Mouse (Mus musculus) layer of hippocampus, postnatal 25 days (tissue): ENCODE results near the gene Flnc. TPM values are rescaled to one million over a fixed set of nuclear protein-coding genes. Genes with fewer than 3 reads are reported as not detected.

Source experiments
- DNase-seq, 2 experiments: peaks; one replicate each; pipeline ENCODE4 v3.0.0; 2022; ENCODE audit warnings: mixed read lengths in 2 of 2, low spot score in 1 of 2; ENCODE audit errors: extremely low spot score in 1 of 2
- microRNA-seq, 2 experiments: library from miRNA; unstranded; fragments of <30 nt; microRNA quantifications; one replicate each; pipeline ENCODE4 v1.2.0; 2021
- total RNA-seq, 2 experiments: library from RNA; stranded (reverse); gene quantifications; 2 replicates each; pipeline ENCODE4 v1.2.3; 2021

The Flnc gene
- total RNA-seq, 2 experiments from 2014 or later, result 0.96 to 1.4 TPM

GRCm38 (mm10) chr6:29473941-29474691 lies 41.1 kb downstream of the Flnc start:
- DNase-seq, result peak; percentile 47 to 49

- no peak for DNase-seq
Observed at GRCm38 (mm10) chr6:29474736-29475135, 41.7 kb downstream of the Flnc start.

GRCm38 (mm10) chr6:29482691-29483090 lies 49.6 kb downstream of the Flnc start:
- no peak for DNase-seq

- DNase-seq, result peak; percentile 60 to 88
Observed at GRCm38 (mm10) chr6:29484716-29485559, 51.9 kb downstream of the Flnc start.

GRCm38 (mm10) chr6:29485951-29486350 lies 52.9 kb downstream of the Flnc start:
- DNase-seq, result no peak

GRCm38 (mm10) chr6:29494101-29494500 lies 61.0 kb downstream of the Flnc start:
- DNase-seq, result no peak

- DNase-seq, result no peak
Observed at GRCm38 (mm10) chr6:29496270-29496669, 63.2 kb downstream of the Flnc start.

- DNase-seq, result no peak
Observed at GRCm38 (mm10) chr6:29497791-29498190, 64.7 kb downstream of the Flnc start.

- DNase-seq, result no peak
Observed at GRCm38 (mm10) chr6:29500177-29500576, 67.1 kb downstream of the Flnc start.

GRCm38 (mm10) chr6:29500810-29501209 lies 67.8 kb downstream of the Flnc start:
- no peak for DNase-seq

- no peak for DNase-seq
Observed at GRCm38 (mm10) chr6:29501599-29501998, 68.5 kb downstream of the Flnc start.

- no peak for DNase-seq
Observed at GRCm38 (mm10) chr6:29505493-29505892, 72.4 kb downstream of the Flnc start.

GRCm38 (mm10) chr6:29506834-29507233 lies 73.8 kb downstream of the Flnc start:
- DNase-seq, result no peak

- no peak for DNase-seq
Observed at GRCm38 (mm10) chr6:29507447-29508309, 74.6 kb downstream of the Flnc start, which contains the start of gene Kcp. TSS of gene Kcp (minus strand) at chr6:29507952.

GRCm38 (mm10) chr6:29509086-29509485 lies 76.0 kb downstream of the Flnc start:
- no peak for DNase-seq

Small RNA genes lying within 50 kb of the gene (microRNA-seq; reads per million reads assigned to microRNA genes)
- gene Gm26220 (0.18 to 0.80 reads per million in 2 experiments), gene Gm44354 (0 reads per million in 2 experiments)

Other genes starting within 250 kb of the Flnc start
- gene Impdh1, start 216.9 kb upstream of the Flnc start, total RNA-seq, result 10 to 100 TPM; 44.4 to 48.3 TPM
- gene Hilpda, start 160.8 kb upstream of the Flnc start, total RNA-seq, result 1 to 10 TPM; 4.6 to 6.6 TPM
- gene Fam71f2, start 153.7 kb upstream of the Flnc start, total RNA-seq, result 1 to 10 TPM in 1 of 2 experiments, not detected in 1; 1.0 TPM
- not detected for gene Fam71f1, start 114.1 kb upstream of the Flnc start, total RNA-seq
- gene Calu, start 85.2 kb upstream of the Flnc start, total RNA-seq, result 10 to 100 TPM; 69.6 to 72.7 TPM
- under 1 TPM; 0.19 to 0.20 TPM for gene Opn1sw, start 44.8 kb upstream of the Flnc start, total RNA-seq
- 10 to 100 TPM; 59.8 to 60.9 TPM for gene Ccdc136, start 36.9 kb upstream of the Flnc start, total RNA-seq
- gene Atp6v1f, start 34.5 kb downstream of the Flnc start, total RNA-seq, result 100 to 1,000 TPM; 241 to 263 TPM
- gene Atp6v1fnb, start 38.2 kb downstream of the Flnc start, total RNA-seq, result under 1 TPM in 1 of 2 experiments, not detected in 1; 0.59 TPM
- gene Kcp, start 74.7 kb downstream of the Flnc start, total RNA-seq, result 1 to 10 TPM; 2.1 to 3.0 TPM
- 1 to 10 TPM; 3.4 to 4.0 TPM for gene Irf5, start 93.4 kb downstream of the Flnc start, total RNA-seq
- 10 to 100 TPM; 62.5 to 72.4 TPM for gene Tnpo3, start 176.6 kb downstream of the Flnc start, total RNA-seq